Mouse (Mus musculus) adrenal gland, adult (tissue): Measurements from ENCODE around the gene Krt84.
"Not testable (repeated sequence)": the region's sequence is repeated elsewhere in the genome, so short reads cannot be mapped to it uniquely, and the experiment has no call there.

ENCODE experiments used
- DNase-seq, 2 experiments: peaks; one replicate each; pipeline ENCODE4 v3.0.0; 2022 to 2023; ENCODE audit warnings: low spot score in 1 of 2; ENCODE audit not compliant: inconsistent age in 2 of 2

Gene Krt84

DNA sequence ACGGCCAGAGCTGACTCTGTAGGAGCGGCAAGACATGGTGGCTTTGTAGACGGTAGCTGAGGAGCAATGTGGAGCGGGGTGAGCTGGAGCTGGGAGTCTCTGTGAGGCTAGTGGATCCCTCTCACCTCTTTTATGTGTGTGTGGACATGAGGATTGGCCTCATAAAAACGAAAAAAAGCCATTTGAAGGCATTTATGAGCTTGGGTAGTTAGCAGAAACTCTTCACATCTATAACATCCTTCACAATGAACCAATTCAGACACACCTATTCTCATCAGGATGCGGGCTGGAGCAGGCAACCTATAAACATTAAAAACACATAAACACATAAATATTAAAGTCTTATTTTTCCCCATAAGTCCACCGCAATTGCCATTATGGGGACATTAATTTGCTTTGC is at the start of gene Krt84:
Krt84 (minus strand) TSS at position 101 of the 400 bp plus-strand sequence.
- no peak for DNase-seq

DNA sequence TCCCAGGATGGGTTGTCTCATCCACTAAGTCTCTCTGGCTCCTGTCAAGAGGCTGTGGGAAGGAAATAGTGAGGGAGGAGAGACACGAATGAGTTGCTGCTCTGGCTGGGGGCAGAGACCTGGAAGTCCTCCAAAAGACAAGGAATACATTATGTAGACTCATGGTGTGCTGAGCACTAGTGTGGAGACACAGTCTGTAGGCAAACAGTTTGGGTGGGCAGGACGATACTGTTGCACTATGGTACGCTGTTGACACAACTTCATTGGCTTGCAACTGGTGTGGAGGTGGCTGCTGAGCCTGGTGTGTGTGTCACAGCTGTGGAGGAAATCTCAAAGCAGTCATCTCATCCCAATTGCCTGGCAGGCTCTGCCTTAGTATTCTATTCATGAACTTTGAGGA is 49.1 kb upstream of the Krt84 start:
- no peak for DNase-seq

DNA sequence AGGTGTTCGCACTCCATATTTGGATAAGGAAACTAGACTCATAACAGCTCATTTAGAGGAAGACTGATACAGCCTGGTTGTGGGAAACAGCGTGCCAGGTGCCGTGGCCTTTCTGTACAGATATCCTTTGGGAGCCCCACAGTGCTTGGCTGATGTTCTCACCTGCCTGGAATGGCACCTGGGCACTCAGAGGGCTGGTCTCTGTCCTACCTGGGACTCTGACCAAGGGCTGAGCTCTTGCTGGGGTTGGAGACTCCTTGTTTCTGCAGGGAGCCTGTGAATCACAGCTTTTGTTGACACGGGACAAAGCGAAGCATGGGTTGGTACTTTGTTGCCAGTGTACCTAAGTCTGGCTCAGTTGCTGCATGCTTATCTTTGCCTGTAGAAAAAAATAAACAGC is 42.9 kb upstream of the Krt84 start:
- DNase-seq, result no peak

DNA sequence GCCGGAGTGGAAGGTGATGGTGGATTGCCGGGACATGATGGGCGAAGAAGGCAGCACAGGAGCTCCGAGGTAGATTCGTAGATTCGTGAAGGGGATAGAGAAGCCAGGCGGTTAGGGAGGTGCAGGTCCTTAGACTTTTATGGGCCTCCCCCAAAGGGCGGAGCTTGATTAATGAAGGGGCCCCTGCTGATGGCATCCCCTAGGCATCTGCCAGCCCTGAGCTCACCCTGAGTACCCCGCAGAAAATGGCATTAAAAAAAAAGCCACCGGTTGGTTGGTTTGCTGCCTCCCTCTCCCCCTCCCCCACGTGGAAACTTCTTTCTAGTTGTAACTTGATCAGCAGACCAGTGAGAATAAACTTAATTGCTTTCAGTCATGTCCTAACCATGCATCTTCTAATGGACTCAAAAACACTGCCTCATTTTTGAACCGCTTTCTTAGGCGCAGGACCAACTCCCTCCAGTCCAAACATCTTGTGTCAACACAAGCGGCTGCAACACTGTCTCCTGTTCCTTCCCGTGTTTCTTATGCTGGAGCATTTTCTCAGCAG is 41.3 kb upstream of the Krt84 start, which contains the start of gene Krt75:
Krt75 (minus strand) TSS at position 109 of the 550 bp plus-strand sequence.
- no peak for DNase-seq

DNA sequence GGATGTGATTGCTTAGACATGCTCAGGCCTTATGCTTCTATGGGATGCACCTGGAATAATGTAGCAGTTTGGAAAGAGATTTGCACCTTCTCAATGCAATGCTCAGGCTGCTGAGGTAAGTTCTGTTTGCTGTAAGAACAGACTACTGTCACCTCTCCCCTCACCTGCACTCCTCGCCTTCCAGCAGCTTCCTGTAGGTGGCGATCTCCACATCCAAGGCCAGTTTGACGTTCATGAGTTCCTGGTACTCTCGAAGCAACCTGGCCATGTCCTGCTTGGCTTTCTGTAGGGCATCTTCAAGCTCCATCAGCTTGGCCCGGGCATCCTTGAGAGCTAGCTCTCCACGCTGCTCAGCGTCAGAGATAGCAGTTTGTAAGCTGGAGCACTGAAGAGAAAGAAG is 35.2 kb upstream of the Krt84 start:
- peak in 1 of 2 experiments; percentile 30 for DNase-seq

DNA sequence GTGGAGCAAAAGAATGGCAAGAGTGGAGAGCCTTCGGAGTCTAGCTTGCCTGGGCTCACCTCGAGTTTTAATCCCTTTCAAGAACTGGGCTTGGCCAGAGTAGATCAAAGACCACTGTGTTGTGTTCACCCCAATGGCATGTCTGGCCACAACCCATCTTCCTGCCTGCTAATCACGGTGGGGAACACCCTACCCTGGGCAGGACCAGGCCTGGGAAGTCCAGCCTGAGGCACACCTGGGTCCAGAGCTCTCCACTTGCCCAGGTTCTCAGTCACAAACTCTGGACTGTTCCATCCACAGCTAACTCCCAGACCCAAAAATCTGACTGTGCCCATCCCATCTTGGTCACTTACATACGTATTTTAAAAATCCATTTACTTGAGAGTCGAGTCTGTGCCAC is 30.2 kb upstream of the Krt84 start, which contains the start of gene Krt90:
Krt90 (minus strand) TSS at position 101 of the 400 bp plus-strand sequence.
- no peak for DNase-seq

DNA sequence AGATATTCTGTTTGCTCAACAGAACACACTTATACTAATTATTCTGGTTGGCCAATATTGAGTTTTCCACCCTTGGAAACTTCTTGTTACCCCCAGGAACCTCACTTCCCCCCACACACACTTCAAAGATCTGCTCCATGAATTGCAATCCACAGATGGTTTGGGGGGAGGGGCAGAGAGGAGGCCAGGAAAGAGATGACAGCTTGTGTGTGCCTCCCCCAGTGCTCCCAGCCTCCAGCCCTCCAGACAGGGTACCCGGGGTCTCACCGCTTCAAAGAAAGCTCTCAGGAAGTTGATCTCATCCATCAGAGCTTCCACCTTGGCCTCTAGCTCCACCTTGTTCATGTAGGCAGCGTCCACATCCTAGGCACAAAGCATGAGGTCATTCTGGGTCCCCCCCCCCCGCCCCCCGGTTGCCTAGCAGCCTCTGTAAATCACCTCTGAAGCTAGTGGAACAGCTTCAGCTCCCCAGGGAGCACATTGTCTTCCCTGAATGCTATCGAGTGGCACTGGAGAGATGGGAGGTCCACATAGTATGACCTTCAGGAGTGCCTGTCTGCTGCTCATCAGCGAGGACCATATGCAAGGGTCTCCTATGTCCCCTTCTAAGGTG is 25.5 kb upstream of the Krt84 start:
- no peak for DNase-seq

DNA sequence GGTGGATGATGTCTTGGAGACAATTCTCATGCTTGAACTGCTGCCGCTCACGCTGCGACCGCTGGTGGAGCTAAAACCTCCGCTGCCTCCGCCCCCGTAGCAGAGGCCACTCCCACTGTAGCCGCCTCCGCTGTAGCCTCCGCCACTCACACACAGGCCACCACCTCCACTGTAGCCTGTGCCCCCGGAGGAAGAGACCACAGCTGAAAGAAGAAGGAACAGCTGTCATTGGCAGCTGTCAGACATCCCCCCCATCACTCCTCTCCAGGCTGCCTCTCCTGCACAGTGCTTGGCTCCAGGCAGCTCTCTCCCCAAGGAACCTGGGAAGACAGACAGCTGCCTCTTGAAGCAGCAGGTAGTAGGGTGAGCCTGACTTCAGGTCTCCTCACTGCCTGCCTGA is 20.5 kb upstream of the Krt84 start:
- DNase-seq, result peak; percentile 6 to 50

DNA sequence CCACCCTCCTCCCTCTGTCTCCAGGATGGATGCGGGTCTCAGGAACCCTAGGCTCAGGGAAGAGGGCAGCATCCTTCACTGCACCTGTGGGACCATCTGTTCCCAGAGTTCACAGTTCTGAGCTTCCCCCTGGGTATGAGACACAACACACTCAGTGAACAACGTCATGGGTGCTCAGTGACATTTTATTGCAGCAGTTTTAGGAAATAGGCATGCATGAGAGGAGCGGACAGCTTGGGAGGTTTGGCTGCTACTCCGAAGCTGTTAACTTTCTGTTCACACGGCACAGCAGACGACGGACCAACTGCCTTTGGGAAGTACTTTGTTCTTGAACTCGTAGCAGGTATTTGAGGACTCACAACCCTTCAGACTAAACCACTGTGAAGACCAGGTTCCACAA is 19.6 kb upstream of the Krt84 start:
- no peak for DNase-seq

DNA sequence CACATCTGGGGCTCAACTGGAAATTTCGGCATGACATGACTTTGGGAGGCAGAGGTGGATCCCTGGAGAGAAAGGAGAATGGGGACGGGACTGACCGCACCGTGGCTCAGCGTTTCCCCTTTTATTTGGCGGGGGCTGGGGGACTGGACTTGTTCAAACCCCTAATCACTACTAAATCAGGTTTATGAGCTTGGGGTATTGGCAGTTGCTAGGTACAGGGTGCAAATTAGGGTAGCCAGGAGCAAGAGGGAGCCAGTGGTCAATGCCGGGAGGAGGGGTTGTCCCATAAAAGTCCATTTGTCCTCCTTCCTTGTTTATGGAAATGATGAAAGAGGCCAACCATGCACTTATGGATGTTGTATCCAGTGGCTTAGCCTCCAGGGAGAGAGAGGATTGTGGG is 17.9 kb upstream of the Krt84 start, which contains the start of gene Krt82:
Krt82 (minus strand) TSS at position 101 of the 400 bp plus-strand sequence.
- no peak for DNase-seq

DNA sequence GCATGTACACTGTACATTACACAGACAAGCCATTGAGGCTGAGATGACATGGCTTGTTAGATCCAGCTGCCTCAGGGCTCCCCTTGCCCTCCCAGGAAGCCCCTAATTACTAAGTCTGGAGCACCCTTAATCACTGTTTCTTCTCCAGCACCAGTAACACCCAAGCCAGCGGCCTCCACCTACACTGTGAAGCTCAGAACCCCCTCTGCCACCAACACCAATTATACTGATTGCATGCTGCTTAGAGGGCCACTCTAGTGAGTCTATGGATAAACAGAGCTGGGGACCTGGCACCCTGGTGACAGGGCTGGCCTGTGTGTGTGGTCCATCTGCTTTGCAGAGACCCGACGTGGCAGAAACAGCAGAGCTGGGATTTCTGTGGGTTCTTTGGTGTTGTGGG is 11.9 kb upstream of the Krt84 start:
- DNase-seq, result no peak

DNA sequence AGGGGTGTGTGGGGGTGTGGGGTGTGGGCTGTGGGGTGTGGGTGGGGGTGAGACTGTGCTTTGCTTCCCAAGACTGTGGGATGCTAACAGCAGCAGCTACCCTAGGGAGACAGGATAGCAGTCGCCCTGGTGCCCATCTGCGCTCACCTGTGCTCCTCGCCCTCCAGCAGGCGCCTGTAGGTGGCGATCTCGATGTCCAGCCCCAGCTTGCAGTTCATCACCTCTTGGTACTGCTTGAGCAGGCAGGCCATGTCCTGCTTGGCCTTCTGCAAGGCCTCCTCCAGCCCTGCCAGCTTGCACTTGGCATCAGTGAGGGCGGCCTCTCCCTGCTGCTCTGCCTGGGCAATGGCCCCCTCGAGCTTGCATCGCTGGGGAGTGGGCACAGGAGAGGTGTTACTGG is 9.9 kb upstream of the Krt84 start:
- no peak for DNase-seq

DNA sequence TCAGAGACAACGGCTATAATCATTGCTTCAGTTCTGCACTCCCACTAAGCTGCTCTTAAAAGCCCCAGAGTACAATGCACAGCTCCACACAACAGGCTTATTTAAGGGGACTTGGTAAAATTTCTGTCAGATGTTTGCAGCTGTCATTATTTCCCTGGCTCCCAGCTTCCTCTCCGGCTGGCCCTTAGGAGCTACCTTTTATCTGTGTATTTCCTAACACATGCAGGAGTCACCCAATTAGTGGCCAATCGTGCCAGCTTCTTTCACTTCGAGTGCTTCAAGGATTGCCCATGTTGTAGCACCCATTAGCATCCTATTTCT is 5.9 kb upstream of the Krt84 start:
- no peak for DNase-seq

DNA sequence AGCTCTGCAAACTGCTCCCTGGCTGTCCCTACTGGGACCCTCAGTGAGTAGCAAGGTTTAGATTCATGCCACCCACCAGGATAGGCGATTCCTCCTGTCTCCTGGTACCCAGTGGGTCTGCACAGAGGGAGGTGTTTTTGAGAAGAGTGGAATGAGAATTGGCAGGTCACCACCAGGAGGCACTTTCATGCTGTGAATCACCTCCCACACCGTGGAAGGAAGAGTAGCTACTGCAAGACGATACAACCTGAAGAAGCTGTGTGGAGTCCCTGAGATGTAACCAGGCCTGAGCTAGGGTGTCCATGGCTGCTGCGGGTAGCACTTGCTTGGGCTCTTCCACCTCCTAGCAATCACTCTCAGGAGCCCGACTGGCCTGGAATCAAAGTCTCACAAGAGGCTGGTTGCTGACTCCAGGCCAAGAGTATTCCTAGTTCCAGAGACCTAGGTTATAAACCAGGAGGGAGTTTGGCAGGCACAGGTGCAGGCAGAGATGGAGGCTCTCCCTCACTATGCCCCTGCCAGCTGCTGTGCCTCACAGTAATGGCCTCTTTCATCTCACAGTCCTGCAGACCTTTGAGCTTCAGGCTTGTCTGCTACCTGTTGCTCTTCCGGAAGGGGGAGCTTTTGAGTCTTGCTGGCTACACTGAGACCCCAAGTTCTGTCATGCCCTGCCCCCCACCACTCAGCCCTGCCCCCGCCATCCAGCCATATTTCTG is 5.4 kb upstream of the Krt84 start:
- no peak for DNase-seq

DNA sequence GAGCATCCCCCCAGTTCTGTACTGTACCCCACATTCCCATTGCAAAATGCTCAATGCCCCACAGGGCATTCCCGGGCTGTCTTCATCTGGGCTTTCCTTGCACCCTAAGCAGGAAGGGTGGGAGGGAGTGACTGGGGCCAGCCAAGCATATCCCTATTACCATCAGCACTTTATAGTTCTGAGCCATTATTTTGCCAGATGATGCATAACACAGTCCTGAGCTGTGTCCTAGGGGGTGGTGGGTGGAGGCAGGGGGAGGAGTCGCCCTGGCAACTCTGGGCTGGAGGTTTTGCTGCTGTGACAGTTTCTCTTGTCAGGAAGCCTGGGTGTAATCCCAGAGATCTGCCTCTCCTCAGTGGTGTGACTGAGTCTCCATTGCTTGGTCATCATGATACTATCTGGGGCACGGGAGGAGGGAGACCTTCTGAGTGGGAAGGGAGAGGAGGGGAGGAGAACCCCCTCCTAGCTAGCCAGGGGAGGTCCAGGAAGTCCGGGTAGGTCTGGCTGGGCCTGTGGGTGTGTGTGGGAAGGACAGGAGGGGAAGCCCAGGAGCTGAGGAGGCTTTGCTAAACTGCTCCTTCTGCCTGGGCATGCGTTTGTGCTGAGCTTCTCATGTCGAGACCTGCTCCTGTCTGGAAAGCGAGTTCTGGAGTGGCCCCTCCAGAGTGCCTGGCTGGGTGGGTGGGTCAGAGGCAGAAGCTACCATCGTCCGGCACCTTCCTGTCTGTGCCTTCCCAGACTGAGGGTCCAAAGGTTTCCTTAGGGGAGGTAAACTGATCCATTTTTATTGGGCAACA is 3.6 kb upstream of the Krt84 start:
- no peak for DNase-seq

DNA sequence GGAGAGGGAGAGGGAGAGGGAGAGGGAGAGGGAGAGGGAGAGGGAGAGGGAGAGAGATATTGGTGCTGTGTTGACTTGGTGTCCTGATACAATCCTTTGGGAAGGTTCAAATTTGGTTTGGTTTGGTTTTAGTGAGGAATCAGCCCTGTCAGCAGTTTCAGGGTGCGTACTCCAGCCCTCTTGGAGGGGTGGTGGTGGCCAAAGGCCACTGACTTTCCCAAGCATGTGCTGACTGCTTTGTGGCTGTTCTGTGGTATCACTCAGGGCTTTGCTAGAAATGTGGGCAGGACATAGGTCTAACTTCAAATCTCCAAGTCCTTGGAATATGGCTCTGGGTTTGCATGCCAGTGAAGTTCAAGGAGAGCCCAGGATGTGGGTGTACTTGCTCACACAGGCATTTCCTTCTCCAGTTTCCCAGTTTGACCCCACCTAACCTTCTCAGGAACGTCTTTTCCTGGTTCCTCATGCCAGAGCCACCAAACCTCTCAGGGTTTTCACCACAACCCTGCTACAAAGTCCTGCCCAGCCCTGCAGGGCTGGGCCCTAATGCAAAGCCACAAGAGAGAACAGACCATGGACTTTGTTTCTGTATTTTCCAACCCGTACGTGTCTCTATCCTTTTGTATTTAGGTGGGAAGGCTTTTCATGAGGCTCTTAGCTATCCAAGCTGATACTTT is 9.9 kb downstream of the Krt84 start:
- peak; percentile 7 to 45 for DNase-seq

DNA sequence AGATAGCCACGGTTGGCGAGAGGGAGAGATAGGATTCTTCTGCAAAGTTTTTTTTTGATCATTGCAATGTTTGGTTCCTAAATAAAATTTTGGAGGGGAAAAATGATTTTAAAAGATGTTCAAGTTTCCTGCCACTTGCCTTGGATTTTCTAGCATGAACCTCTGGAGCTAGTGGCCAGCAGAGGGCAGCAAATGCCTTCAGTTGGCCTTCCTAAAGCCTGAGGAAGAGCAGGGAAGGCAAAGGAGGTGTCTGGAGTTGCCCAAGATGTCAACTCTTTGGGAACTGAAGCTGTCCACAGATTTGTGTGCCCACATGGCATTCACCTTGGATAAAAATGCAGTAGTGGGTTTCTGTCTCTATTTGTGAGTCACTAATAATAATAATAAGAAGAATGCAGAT is 12.8 kb downstream of the Krt84 start:
- DNase-seq, result peak; percentile 69 to 89

DNA sequence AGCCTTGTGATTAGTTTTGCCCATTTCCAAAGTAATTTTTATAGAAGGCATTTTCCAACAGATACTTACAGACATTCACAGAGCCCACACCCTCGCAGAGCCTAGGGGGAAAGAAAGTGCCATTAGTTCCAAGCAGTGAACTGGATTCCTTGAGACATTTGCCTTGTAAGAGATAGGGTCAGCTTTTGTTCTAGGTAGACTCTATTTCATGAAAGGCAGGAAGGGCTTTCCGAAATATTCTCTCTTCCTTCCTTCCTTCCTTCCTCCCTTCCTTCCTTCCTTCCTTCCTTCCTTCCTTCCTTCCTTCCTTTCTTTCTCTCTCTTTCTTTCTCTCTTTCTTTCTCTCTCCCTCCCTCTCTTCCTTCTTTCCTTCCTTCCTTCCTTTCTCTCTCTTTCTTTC is 15.5 kb downstream of the Krt84 start, which contains the start of gene Gm49425:
Gm49425 (minus strand) TSS at position 101 of the 400 bp plus-strand sequence.
- DNase-seq, result not testable (repeated sequence)

DNA sequence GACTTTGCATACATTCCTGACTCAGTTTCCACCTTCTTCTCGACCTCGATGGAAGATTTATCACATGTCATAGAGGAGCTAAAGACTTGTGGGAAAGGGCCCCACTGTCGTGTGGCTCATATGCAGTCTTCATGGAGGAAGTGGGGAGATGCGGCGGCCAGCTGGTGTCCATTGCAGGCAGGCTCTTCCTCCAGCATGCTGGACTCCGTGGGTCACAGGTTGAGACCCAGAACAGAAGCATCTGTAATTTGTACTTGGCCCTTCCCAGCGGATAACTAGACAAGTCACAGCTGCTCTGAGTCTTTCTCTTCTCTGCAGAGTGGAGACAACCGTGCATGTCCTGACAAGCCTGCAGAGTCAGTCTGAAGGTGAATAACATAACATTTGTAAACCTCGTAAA is 24.4 kb downstream of the Krt84 start:
- no peak for DNase-seq

DNA sequence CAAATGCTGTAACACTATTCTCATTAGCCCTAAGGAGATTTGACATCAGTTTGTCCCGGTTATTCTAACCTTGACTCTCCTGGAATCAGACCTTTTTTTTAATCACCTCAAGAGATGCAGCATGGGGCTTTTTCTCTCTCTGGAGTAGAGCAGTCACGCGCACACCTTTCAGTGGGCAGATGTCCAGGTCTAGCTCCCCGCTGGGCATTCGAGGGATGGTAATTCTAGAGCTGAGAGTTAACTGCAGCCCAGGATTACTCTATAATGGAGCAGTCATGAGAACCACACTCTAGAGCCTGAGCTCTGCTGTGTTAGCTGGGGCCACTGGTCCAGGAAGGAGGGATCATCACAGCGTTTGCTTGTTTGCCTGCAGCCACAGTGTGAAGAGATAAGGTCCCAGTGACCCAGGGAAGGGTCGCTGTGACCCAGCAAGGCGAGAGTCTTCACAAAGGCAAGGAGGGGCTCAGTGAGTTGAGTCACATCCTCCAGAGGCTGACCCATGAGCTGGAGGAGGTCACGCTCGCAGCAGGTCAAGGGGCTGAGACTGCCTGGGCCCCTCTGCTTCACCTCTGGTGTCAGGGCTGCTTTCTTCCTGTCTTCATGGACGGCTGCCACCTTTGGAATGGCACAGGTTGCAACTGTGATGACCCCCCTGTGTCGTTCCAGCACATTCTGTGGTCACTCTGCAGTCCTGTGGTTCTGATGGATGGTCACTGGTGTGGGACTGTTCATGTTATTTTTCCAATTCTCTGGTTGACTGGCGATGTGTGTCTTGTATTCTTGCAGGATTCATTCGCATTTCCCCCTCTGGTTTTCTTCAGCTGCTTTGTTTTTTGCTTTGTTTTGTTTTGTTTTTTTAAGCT is 25.5 kb downstream of the Krt84 start:
- DNase-seq, result no peak
